Mouse (Mus musculus): ENCODE data around the gene Lrmda. TPM values are rescaled to one million over a fixed set of nuclear protein-coding genes. Genes with fewer than 3 reads are reported as not detected.

Gene Lrmda
- total RNA-seq, 2 experiments from 2014 or later: 1.7 to 3.8 TPM

- no peak for DNase-seq
Observed at GRCm38 (mm10) chr14:22156991-22157390, 137.5 kb downstream of the Lrmda start.

- DNase-seq: no peak
Observed at GRCm38 (mm10) chr14:22161416-22161815, 141.9 kb downstream of the Lrmda start.

GRCm38 (mm10) chr14:22167285-22167684 lies 147.8 kb downstream of the Lrmda start:
- DNase-seq: no peak

GRCm38 (mm10) chr14:22168077-22168794 lies 148.7 kb downstream of the Lrmda start:
- no peak for DNase-seq

- DNase-seq: no peak
Observed at GRCm38 (mm10) chr14:22168795-22169568, 149.5 kb downstream of the Lrmda start.

GRCm38 (mm10) chr14:22174757-22175156 lies 155.2 kb downstream of the Lrmda start:
- DNase-seq: no peak

- DNase-seq: no peak
Observed at GRCm38 (mm10) chr14:22179761-22180160, 160.2 kb downstream of the Lrmda start.

- DNase-seq: no peak
Observed at GRCm38 (mm10) chr14:22181508-22181907, 162.0 kb downstream of the Lrmda start.

GRCm38 (mm10) chr14:22183195-22183594 lies 163.7 kb downstream of the Lrmda start:
- no peak for DNase-seq

- no peak for DNase-seq
Observed at GRCm38 (mm10) chr14:22185452-22185851, 165.9 kb downstream of the Lrmda start.

- no peak for DNase-seq
Observed at GRCm38 (mm10) chr14:22190111-22190510, 170.6 kb downstream of the Lrmda start.

GRCm38 (mm10) chr14:22192185-22192584 lies 172.7 kb downstream of the Lrmda start:
- DNase-seq: no peak

- no peak for DNase-seq
Observed at GRCm38 (mm10) chr14:22198021-22198420, 178.5 kb downstream of the Lrmda start.

- DNase-seq: no peak
Observed at GRCm38 (mm10) chr14:22198641-22199425, 179.3 kb downstream of the Lrmda start.

GRCm38 (mm10) chr14:22201667-22202066 lies 182.2 kb downstream of the Lrmda start:
- no peak for DNase-seq

GRCm38 (mm10) chr14:22210601-22211000 lies 191.1 kb downstream of the Lrmda start:
- DNase-seq: no peak

- DNase-seq: no peak
Observed at GRCm38 (mm10) chr14:22218183-22218582, 198.7 kb downstream of the Lrmda start.

- DNase-seq: no peak
Observed at GRCm38 (mm10) chr14:22222038-22222437, 202.5 kb downstream of the Lrmda start.

- no peak for DNase-seq
Observed at GRCm38 (mm10) chr14:22222574-22222973, 203.1 kb downstream of the Lrmda start.

GRCm38 (mm10) chr14:22226205-22226604 lies 206.7 kb downstream of the Lrmda start:
- DNase-seq: no peak

- no peak for DNase-seq
Observed at GRCm38 (mm10) chr14:22228253-22228968, 208.9 kb downstream of the Lrmda start.

- no peak for DNase-seq
Observed at GRCm38 (mm10) chr14:22240315-22240714, 220.8 kb downstream of the Lrmda start.
